Mouse (Mus musculus) hindbrain, embryonic 13.5 days (tissue): ENCODE results near the gene C330021F23Rik. TPM values are rescaled to one million over a fixed set of nuclear protein-coding genes. Genes with fewer than 3 reads are reported as not detected.

Experiments used
- ATAC-seq: fragments of 200-750 bp; cut with Nextera tagmentation; 2 replicates; pipeline ENCODE4 v1.8.0; 2017; ENCODE audit warnings: moderate TSS enrichment; ENCODE audit not compliant: low FRiP score
- H3K27ac ChIP-seq: fragments of 300-500 bp; sonication (generic); 2 replicates; pipeline ENCODE4 v1.5.1; 2015; ENCODE audit warnings: inconsistent platforms, mild to moderate bottlenecking, moderate library complexity
- H3K27me3 ChIP-seq: fragments of 300-500 bp; sonication (generic); 2 replicates; pipeline ENCODE4 v1.6.1; 2015; ENCODE audit warnings: mild to moderate bottlenecking, inconsistent platforms
- H3K36me3 ChIP-seq: fragments of 300-500 bp; sonication (generic); 2 replicates; pipeline ENCODE4 v1.6.1; 2015; ENCODE audit warnings: mild to moderate bottlenecking, inconsistent platforms
- H3K4me1 ChIP-seq: fragments of 300-500 bp; sonication (generic); replicated peaks from 2 replicates; pipeline ENCODE4 v1.6.1; 2015; ENCODE audit warnings: inconsistent platforms
- H3K4me2 ChIP-seq: fragments of 300-500 bp; sonication (generic); 2 replicates; pipeline ENCODE4 v1.6.1; 2015; ENCODE audit warnings: inconsistent platforms, mild to moderate bottlenecking, moderate library complexity
- H3K4me3 ChIP-seq: fragments of 300-500 bp; sonication (generic); 2 replicates; pipeline ENCODE4 v1.5.1; 2015; ENCODE audit warnings: mild to moderate bottlenecking, inconsistent platforms
- H3K9ac ChIP-seq: fragments of 300-500 bp; sonication (generic); 2 replicates; pipeline ENCODE4 v1.6.1; 2015; ENCODE audit warnings: mild to moderate bottlenecking, inconsistent platforms
- H3K9me3 ChIP-seq: fragments of 300-500 bp; sonication (generic); 2 replicates; pipeline ENCODE4 v1.6.1; 2016; ENCODE audit warnings: inconsistent platforms
- WGBS: fragments of 180-500 bp; shearing (Covaris S2); methylation state at CpG from one replicate; pipeline ENCODE4 v1.1.7; 2015; 5-methylcytosine and 5-hydroxymethylcytosine counted together
- polyA plus RNA-seq: library from polyadenylated mRNA; unstranded; fragments of >200 nt; fragmentation: Nextera tagmentation; extraction: Ambion mirVana; gene quantifications from 2 replicates; pipeline ENCODE4 v1.2.1, GENCODE M21; 2015

Gene C330021F23Rik
- polyA plus RNA-seq, 1 experiment from 2014 or later, result 0.62 TPM

DNA sequence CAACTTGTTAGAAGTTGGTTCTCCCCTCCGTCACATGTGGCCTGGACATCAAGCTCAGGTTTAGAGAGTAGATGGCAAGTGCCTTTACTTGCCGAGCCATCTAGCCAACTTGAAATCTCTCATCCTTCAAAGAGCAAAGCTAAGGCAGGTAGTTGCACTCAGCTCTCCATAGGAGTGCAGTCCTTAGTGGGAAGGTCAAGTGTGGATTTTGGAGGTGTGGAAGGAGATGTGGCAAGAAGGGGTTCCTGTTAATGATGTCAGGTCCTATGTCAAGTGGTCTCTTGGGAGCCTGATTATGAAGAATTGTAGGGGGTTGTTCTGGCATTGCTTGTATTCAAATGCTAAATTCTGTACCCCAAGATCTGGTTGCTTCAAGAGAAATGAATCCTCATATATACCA, 26.7 kb downstream of the C330021F23Rik start:
- Histone ChIP-seq H3K9me3 (no peaks in the 10 kb centered on the region), H3K9ac (no peak overlapping the region), H3K36me3 (peaks cover 19% of the 10 kb centered on the region), H3K4me3 (no peak overlapping the region), H3K27me3 (no peaks in the 10 kb centered on the region), H3K4me2 (no peak overlapping the region), H3K4me1 (peaks cover 6% of the 10 kb centered on the region), H3K27ac (no peak overlapping the region)
- ATAC-seq, result no peak
- WGBS, result 94% methylated on average over 2 of the region's 2 CpGs

DNA sequence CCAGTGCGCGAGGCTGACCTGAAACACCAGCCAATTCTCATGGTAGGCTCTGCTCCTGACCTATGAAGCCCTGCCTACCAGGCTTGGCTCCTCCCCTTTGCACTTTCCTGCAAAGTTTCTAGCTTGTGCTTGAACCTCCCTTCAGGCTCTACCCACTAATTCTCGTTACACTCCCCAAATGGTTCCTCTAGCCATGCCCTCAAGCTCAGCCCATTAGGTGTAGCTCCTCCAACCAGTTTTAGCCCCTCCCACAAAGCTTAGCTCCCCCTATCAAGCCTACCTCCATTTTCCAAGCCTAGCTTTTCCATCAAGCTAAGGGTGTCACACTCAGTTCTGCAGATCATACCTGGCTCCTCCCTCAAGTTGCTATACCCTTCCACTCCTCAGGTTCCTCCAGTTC, 30.3 kb downstream of the C330021F23Rik start:
- H3K9me3 ChIP-seq, result no peaks in the 10 kb centered on the region
- peaks cover 2% of the 10 kb centered on the region for H3K4me1 ChIP-seq
- H3K36me3 ChIP-seq, result peaks cover 54% of the 10 kb centered on the region
- no peaks in the 10 kb centered on the region for H3K27me3 ChIP-seq
- ATAC-seq, result no peak
- no peak overlapping the region for H3K27ac ChIP-seq
- 92% methylated on average over 3 of the region's 3 CpGs for WGBS
- no peak overlapping the region for H3K4me2 ChIP-seq
- H3K4me3 ChIP-seq, result no peak overlapping the region
- no peak overlapping the region for H3K9ac ChIP-seq

DNA sequence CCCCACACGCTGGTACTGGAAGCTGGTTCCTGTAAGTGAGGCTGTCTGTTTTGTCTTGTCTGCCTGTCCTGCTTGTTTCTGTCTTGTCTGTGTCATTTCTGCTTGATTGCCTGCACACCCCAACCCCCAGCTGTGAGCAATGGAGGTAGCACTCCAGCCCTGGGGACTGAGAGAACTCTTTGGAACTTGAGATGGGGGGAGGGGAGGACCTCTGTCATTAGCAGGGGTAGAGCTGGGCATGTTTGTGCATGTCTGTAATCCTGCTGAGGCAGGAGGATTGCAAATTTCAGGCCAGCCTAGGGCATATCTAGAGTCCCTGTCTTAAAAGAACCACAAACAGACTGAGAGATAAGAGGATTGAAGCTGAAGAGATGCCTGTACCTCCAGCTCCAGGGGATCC, 31.4 kb downstream of the C330021F23Rik start:
- no peak overlapping the region for H3K27ac ChIP-seq
- ATAC-seq, result no peak
- H3K9me3 ChIP-seq, result no peaks in the 10 kb centered on the region
- WGBS, result 75% methylated on average over 1 of the region's 1 CpGs
- peaks cover 65% of the 10 kb centered on the region for H3K36me3 ChIP-seq
- H3K4me3 ChIP-seq, result no peak overlapping the region
- H3K4me2 ChIP-seq, result no peak overlapping the region
- H3K27me3 ChIP-seq, result no peaks in the 10 kb centered on the region
- no peak overlapping the region for H3K9ac ChIP-seq
- H3K4me1 ChIP-seq, result no peaks in the 10 kb centered on the region

DNA sequence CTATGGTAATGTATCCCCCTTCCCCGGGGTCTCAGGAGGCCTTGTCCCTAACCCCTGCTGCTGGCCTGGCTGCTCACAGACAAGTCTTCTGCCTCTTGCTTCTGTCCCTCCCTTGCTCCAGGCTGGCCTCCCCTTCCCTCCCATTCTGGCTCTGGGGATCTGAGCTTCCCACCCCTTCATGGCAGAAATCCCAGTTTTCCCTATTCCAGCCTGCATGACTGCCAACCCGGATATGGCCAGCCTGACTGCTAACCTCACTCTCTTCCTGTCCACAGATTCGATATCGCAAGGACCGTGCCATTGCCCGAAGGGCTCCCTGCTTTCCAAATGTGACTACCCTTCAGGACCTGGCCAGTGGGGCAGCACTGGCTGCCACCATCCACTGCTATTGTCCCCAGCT, 32.6 kb downstream of the C330021F23Rik start:
- Histone ChIP-seq H3K4me2 (no peak overlapping the region), H3K4me3 (no peak overlapping the region), H3K36me3 (peaks cover 77% of the 10 kb centered on the region), H3K27ac (no peak overlapping the region), H3K4me1 (no peaks in the 10 kb centered on the region), H3K27me3 (no peaks in the 10 kb centered on the region), H3K9ac (no peak overlapping the region), H3K9me3 (no peaks in the 10 kb centered on the region)
- WGBS, result 88% methylated on average over 6 of the region's 6 CpGs
- ATAC-seq, result no peak

DNA sequence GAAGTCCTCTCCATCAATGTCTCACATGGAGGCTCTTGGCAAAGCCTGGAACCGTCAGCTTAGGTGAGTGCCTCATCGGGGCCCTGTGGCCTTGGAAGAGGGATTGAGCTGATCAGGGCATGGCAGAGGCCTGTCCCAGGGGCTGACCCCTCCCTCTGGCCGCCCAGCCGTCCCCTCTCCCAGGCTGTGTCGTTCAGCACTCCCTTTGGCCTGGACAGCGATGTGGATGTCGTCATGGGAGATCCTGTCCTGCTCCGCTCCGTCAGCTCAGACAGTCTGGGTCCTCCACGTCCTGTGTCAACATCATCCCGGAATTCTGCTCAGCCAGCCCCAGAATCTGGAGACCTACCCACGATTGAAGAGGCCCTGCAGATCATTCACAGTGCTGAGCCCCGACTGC, 35.6 kb downstream of the C330021F23Rik start:
- H3K36me3 ChIP-seq, result peaks cover 99% of the 10 kb centered on the region
- H3K9me3 ChIP-seq, result no peaks in the 10 kb centered on the region
- no peak overlapping the region for H3K9ac ChIP-seq
- H3K4me3 ChIP-seq, result no peak overlapping the region
- H3K4me2 ChIP-seq, result no peak overlapping the region
- H3K4me1 ChIP-seq, result no peaks in the 10 kb centered on the region
- H3K27me3 ChIP-seq, result no peaks in the 10 kb centered on the region
- 80% methylated on average over 13 of the region's 13 CpGs for WGBS
- H3K27ac ChIP-seq, result no peak overlapping the region
- ATAC-seq, result no peak

DNA sequence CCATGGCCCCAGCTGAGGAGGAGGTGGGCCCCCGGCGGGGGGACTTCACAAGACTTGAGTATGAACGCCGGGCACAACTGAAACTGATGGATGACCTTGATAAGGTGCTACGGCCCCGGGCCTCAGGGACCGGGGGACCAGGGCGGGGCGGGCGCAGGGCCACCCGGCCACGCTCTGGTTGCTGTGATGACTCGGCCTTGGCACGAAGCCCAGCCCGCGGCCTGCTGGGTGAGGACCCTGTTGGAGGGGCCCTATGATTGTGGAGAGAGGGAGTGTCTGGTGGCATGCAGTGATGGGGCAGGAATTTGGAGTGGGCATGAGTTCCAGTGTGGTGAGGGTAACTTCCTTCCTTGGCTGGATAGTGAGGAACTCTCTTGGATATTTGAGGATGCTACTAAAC, 38.8 kb downstream of the C330021F23Rik start:
- H3K9me3 ChIP-seq, result no peaks in the 10 kb centered on the region
- H3K27me3 ChIP-seq, result no peaks in the 10 kb centered on the region
- ATAC-seq, result no peak
- peaks cover 100% of the 10 kb centered on the region for H3K36me3 ChIP-seq
- no peaks in the 10 kb centered on the region for H3K4me1 ChIP-seq
- 90% methylated on average over 16 of the region's 16 CpGs for WGBS
- no peak overlapping the region for H3K4me3 ChIP-seq
- no peak overlapping the region for H3K9ac ChIP-seq
- H3K27ac ChIP-seq, result no peak overlapping the region
- H3K4me2 ChIP-seq, result no peak overlapping the region

DNA sequence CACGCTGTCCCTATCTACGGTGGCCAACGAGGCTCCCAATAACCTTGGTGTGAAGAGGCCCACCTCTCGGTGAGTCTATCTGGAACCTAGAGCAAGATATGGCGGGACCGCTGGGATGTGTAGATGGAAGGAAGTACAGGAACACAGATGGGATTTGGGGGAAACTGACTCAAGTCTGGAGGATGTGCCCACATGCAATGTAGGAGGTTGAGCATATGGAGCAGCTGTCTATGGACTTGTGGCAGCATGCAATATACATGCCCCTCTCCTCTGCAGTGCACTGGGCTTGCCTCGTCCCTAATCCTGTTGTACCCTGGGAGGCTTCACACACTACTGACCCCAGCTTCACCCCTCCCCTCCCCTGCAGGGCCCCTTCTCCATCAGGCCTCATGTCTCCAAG, 40.0 kb downstream of the C330021F23Rik start:
- ATAC-seq, result no peak
- whole genome bisulfite sequencing, result 88% methylated on average over 7 of the region's 7 CpGs
- no peak overlapping the region for H3K9ac ChIP-seq
- H3K4me2 ChIP-seq, result no peak overlapping the region
- no peak overlapping the region for H3K4me3 ChIP-seq
- H3K36me3 ChIP-seq, result peaks cover 100% of the 10 kb centered on the region
- H3K9me3 ChIP-seq, result no peaks in the 10 kb centered on the region
- H3K27ac ChIP-seq, result no peak overlapping the region
- H3K4me1 ChIP-seq, result no peaks in the 10 kb centered on the region
- H3K27me3 ChIP-seq, result no peaks in the 10 kb centered on the region

DNA sequence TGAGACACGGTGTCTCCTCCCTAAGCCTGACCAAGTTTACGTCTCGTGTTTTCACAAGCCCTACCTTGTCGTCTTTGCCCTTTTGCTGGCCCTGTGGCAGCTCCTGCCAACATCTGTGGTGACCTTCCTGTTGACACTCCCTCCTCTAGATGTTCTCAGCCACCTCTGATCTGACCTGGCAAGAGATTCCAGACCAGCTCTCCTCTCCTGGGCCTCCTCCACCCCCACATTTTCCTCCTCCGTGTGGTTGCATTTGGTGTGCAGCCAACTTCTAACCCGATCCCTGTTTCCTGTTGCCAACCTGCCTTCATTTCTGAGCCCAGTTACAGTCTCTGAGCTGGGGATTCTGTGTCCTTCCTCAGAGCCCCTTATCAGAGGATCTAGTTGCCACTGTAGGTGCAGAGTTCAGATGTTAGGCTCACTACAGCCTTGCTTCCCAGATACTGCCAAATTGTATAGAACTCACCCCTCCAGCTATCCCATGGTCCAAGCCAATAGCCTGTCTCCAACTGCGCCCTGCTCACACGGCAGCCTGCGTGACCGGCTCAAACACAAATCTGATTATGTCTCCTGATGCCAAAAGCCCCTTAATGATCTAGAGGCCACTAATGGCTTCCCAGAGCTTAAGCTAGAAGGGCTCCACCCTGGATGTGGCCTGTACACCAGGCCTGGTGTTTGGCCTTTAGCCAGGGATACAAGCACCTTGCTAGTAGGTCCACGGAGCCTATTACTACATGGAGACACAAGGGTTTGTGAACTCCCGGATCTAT, 41.4 kb downstream of the C330021F23Rik start:
- H3K27ac ChIP-seq, result no peak overlapping the region
- H3K9ac ChIP-seq, result no peak overlapping the region
- 87% methylated on average over 12 of the region's 12 CpGs for WGBS
- no peak for ATAC-seq
- no peaks in the 10 kb centered on the region for H3K9me3 ChIP-seq
- H3K36me3 ChIP-seq, result peaks cover 100% of the 10 kb centered on the region
- H3K4me2 ChIP-seq, result no peak overlapping the region
- H3K4me1 ChIP-seq, result no peaks in the 10 kb centered on the region
- no peak overlapping the region for H3K4me3 ChIP-seq
- no peaks in the 10 kb centered on the region for H3K27me3 ChIP-seq

DNA sequence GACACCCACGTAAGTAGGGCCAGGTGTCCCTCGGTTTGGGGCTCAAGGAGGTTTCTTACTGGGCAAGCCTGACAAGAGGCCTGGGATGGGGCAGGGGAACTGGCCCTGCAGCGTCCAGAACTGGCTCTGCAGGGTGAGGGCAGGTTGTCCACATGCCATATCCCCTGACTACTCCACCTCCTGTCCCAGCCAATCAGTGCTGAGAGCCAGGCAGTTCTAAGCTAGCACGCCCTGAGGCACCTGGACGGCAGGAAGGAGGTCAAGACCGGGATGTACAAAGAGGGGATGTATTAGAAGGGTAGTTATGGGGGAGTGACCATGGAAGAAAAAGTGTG, 42.0 kb downstream of the C330021F23Rik start:
- 92% methylated on average over 6 of the region's 6 CpGs for WGBS
- no peaks in the 10 kb centered on the region for H3K4me1 ChIP-seq
- no peaks in the 10 kb centered on the region for H3K27me3 ChIP-seq
- ATAC-seq, result no peak
- peaks cover 100% of the 10 kb centered on the region for H3K36me3 ChIP-seq
- no peaks in the 10 kb centered on the region for H3K9me3 ChIP-seq
- no peak overlapping the region for H3K4me3 ChIP-seq
- no peak overlapping the region for H3K9ac ChIP-seq
- no peak overlapping the region for H3K4me2 ChIP-seq
- H3K27ac ChIP-seq, result no peak overlapping the region

DNA sequence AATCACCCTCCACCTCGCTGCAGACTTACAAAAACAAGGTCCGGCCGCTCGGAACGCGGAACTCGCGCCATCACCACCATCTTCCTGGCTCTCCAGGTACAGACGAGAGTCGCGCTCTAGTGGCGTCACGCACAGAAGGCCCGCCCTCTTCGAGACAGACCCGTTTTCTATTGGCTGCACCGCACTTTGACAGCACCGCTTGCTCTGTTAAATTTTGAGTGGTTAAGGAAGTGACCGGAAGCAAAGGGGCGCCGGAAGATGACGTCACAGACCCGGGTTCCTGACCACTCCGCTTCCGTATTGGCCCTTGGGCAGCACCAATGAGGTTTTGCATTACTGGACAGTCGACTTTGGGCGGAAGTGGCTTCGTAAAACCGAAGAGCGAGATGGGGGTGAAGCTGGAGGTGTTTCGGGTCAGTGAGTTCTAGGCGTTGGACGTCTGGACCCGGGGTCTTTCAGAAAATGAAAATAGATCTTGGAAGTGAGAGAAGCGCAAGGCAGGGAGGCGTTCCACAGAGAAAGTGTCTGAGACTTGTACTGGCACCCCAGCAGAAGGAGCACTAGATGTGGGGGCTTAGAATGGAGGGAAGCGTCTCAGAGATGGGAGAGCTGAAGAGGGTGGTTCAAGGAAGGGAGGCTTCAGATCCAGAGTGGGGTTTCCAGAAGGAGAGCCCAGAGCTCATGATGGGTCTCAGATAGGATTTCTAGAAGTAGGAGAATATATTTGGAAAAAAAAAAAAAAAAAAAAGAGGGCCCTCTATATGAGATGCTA, 53.6 kb downstream of the C330021F23Rik start, which contains the start of the genes Xab2 and Pet100:
Gene Xab2, minus strand, starts transcription at position 118 of the 772 bp plus-strand sequence.
Gene Pet100, plus strand, starts transcription at position 350 of the 772 bp plus-strand sequence.
- Histone ChIP-seq H3K27me3 (no peaks in the 10 kb centered on the region), H3K36me3 (peaks cover 27% of the 10 kb centered on the region), H3K4me1 (peaks cover 24% of the 10 kb centered on the region), H3K9ac (peak within 1 kb of the TSS; percentile 81), H3K4me3 (peak within 1 kb of the TSS; percentile 85), H3K4me2 (peak within 1 kb of the TSS; percentile 93), H3K9me3 (no peaks in the 10 kb centered on the region), H3K27ac (no peak within 1 kb of the TSS; the same call in 1 of the 2 replicates)
- WGBS, result under 1% methylated on average over 37 of the region's 37 CpGs
- peak; percentile 97 for ATAC-seq

DNA sequence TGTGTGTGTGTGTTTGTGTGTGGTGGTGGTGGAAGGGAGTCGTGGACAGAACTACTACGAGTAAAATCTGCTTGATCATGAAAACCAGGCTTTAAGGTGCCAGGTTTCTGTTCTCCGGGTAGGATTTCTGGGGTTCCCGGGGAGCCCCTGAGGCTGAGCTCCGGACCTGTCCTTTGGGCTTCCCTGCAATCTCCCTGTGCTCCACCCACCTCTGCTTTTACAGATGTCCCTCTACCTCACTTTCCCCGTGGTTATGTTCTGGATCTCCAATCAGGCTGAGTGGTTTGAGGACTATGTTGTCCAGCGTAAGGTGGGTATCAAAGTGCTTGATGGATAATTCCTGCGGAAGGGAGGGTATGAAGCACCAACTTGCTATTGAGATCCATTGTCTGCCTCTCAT, 54.3 kb downstream of the C330021F23Rik start:
- H3K4me2 ChIP-seq, result peak overlapping the region; percentile 76

DNA sequence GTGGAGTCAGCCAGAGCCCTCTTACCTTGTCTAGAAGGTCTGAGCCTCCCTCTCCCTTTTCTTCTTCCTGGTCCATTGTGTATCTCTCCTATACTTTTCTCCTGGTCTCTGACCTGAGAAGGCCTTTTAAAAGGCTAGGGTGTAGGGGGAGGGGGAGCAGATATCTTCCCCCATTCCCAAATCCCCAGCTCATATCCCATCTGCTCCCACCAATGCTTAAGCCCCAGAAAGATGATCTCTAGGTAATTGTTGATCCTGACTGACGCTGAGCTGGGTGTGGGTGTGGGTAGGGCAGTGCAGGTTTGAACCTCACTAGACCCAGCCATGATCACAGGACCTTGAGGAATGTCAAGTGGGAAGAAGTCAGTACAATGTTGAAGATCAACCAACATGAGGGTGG, 57.7 kb downstream of the C330021F23Rik start, which contains the start of gene Pcp2:
Gene Pcp2, minus strand, starts transcription at position 101 of the 400 bp plus-strand sequence.
- no peak for ATAC-seq
- H3K36me3 ChIP-seq, result peaks cover 4% of the 10 kb centered on the region; the same call in 1 of the 2 replicates
- peaks cover 11% of the 10 kb centered on the region for H3K4me1 ChIP-seq
- no peak within 1 kb of the TSS for H3K4me3 ChIP-seq
- H3K9me3 ChIP-seq, result no peaks in the 10 kb centered on the region
- H3K27ac ChIP-seq, result no peak within 1 kb of the TSS
- H3K4me2 ChIP-seq, result no peak within 1 kb of the TSS
- no peak within 1 kb of the TSS for H3K9ac ChIP-seq
- WGBS, result 60% methylated on average over 1 of the region's 1 CpGs
- H3K27me3 ChIP-seq, result peaks cover 13% of the 10 kb centered on the region

More for the DNA sequence above, 54.3 kb downstream of the C330021F23Rik start:
- no peak for ATAC-seq
- Histone ChIP-seq H3K36me3 (peaks cover 21% of the 10 kb centered on the region), H3K9me3 (no peaks in the 10 kb centered on the region), H3K4me1 (peaks cover 24% of the 10 kb centered on the region), H3K27ac (no peak overlapping the region), H3K4me3 (peak overlapping the region; percentile 85), H3K27me3 (no peaks in the 10 kb centered on the region), H3K9ac (peak overlapping the region; percentile 77)
- 68% methylated on average over 8 of the region's 8 CpGs for WGBS
